Mouse (Mus musculus) MN1 (cell line): ENCODE data around the gene Ppp2r5c.
A peak's percentile ranks its signal among the peaks of the same experiment; 100 is the strongest.

Source experiments
- DNase-seq: peaks from one replicate; pipeline ENCODE4 v3.0.0-alpha.2; 2016; ENCODE audit warnings: low spot score

The Ppp2r5c gene

GRCm38 (mm10) chr12:110446290-110447170, at the start of gene Ppp2r5c:
TSS of gene Ppp2r5c (plus strand) at chr12:110447120.
- peak; percentile 92 for DNase-seq

DNA sequence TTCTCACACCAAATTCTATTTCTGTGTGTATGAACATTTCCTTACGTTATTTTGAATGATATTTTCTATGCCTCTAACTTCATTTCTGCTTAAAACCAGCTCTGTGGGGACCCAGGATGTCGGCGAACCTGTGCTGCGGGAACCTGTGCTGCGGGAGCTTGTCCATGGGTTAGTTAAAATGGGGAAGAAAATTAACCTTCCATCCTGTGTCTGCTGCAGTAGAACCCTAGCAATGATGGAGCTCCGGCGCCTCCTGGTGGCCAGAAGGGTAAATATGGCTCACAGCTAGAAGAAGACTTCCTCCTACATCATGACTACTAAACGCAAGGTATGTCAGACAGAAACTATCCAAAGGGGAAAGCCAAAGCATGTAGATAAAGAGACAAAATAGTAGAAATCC, 48.6 kb upstream of the Ppp2r5c start:
- DNase-seq, result peak; percentile 59

- no peak for DNase-seq
Observed at GRCm38 (mm10) chr12:110399161-110399560, 47.8 kb upstream of the Ppp2r5c start.

GRCm38 (mm10) chr12:110400936-110401335, 46.0 kb upstream of the Ppp2r5c start:
- DNase-seq, result no peak

DNA sequence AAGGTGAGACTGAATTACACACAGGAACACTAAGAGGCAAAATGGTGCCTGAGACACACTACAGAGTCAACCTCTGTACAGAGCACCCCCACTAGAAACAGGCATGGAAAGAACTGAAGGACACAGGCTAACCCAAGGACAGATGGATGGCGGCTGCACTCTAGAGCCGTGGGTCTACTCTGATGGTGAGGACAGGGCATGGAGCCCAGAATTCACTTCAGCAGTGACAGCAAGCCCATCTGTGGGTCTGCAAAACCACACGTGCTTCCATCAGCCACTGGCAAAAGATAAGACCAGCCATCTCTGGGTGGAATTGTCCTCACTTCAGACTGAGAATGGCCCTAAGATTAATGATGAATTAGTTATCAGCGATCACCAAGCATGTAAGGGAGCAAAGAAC, 45.0 kb upstream of the Ppp2r5c start:
- DNase-seq, result no peak

DNA sequence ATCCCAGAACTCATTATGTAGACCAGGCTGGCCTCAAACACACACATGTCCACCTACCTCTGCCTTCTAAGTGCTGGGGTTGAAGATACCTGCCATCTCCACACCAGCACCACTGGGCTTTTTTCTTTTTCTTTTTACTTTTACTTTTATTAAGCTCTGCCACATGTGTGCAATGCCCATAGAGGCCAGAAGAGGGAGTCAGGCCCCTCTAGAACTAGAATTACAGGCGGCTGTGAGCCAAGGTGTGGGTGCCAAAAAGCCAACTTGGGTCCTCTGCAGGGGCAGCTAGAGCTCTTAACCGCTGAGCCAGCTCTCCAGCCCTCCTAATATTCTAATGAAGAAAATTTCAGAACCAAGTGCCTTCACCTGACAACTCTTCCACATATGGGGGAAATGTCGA, 30.7 kb upstream of the Ppp2r5c start:
- peak; percentile 43 for DNase-seq

DNA sequence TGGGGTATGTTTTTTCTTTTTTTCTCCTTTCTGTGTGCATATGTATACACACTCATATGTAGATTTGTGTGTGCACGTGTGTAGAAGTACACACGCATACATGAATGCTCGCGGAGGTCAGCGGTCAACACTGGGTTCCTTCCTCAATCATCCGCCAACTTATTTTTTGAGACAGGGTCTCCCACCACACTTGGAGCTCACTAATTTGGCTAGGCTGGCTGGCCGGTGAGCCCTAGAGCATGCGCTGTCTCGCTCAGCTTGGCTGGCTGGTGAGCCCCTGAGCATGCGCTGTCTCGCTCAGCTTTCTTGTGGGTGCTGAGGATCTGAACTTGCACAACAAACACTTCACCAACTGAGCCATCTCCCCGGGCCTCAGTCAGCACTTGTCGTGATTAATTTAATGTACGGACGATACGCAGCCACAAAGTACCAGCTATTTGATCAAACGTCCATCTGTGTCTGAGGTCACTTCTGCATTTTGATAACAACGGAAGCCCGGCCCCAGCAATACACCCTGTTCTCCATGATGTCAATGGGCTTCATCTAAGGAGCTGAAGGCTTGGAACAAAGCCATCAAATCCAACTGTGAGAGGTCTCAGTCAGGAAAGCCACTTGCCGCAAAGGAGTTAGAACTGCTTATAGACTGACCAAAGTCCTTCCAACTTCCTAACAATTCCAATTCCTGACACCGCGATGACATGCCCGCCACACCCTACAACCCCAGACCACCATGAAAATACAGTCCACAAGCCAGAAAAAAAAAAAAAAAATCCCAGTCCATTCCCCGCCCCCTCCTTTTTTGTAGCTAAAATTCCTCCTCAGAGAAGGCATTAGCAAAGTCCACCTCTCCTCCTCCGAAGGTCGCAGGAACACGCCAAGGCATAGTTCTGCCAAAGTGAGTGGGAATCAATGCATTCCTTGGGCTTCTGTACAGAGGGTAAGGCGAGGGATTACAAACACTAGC, 29.6 kb upstream of the Ppp2r5c start:
- DNase-seq, result peak; percentile 56

DNA sequence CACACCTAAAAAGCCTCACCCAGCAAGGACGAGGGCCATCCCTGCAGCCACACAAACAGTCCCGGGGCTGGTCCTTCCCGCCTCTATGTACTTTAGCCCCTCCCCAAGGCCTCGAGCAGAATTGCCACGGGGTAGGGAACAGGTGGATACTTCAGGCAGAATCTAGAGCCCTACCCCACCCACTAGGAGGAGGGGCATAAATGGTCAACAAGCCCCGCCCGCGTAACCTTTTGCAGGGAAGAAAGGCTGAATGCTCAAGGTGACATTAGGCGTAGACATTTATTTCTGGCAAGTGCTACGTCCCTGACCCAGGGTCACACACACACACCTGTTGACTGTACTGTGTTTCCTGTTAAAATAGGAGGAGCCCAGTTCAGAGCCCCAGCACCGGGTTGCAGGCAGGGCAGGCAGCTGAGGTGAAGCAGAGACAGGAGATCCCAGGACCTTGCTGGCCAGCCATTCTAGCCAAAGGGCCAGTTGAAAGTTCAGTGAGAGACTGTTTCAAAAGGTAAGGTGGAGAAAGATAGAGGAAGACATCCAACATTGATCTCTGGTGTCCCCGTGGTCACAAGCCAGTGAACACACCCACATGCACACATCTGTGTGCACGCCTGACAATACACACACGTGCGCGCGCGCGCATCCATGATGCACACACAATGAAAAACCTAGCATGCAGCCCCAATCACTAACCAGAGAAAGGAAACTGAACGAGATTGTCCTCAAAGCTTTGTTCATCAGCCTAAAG, 28.8 kb upstream of the Ppp2r5c start:
- DNase-seq, result peak; percentile 65

GRCm38 (mm10) chr12:110418735-110419350, 28.1 kb upstream of the Ppp2r5c start:
- DNase-seq, result peak; percentile 79

- DNase-seq, result no peak
Observed at GRCm38 (mm10) chr12:110419879-110420278, 27.0 kb upstream of the Ppp2r5c start.

GRCm38 (mm10) chr12:110421361-110421760, 25.6 kb upstream of the Ppp2r5c start:
- no peak for DNase-seq

GRCm38 (mm10) chr12:110424008-110424704, 22.8 kb upstream of the Ppp2r5c start:
- DNase-seq, result no peak

DNA sequence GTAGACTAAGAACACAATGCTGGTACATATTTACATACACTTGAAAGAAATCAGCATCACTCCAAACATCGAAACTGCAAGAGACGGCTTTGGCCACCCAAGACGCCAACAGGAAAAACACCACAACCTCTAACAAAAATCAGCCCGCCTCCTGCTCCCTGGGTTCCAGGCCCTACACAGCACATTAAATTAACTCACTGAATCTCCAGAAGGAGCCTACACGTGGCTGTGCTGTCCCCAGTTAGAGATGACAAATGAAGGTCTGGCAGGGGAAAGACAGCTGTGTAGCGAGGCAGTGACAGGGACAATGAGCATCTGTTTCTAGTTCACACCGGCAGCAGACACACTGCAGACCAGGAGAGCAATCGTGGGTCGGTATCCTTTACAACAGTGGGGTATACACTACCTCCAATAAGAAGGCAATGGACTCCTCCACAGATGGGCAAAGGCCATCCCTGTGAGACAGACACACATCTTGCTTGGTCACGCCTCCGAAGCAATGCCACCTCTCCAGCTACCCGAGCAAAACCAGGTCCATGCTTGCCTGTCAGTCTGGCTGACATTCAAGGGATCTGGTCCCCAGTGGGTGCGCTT, 20.4 kb upstream of the Ppp2r5c start:
- peak; percentile 58 for DNase-seq

DNA sequence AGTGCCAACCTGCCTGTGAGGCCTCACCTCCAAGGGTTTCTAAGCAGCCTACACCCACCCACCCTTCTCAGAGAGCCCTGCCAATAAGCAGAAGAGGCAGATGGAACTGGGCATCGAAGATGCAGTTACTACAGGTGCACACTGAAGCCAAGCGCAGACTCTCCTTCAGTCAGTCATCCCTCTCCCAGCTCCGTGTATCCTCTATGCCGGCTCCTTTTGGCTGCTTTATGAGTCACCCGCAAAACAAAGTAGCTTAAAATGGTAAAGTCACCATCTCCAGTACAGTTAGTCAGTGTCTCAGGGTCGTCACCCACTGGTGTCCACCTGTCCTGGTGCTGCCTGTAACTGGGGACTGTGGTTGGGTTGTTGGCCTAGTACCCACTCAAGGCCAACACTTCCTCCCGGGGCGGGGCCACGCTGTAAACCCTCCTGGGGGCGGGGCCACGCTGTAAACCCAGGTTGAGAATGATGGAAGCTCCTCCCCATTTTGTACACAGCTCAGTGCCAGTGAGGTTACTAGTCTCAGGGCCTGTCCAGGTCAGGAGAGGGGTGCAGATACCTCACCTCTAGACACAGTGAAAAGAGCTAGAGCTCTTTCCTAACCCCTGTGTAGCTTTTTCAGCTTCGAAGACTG, 17.5 kb upstream of the Ppp2r5c start:
- DNase-seq, result no peak

DNA sequence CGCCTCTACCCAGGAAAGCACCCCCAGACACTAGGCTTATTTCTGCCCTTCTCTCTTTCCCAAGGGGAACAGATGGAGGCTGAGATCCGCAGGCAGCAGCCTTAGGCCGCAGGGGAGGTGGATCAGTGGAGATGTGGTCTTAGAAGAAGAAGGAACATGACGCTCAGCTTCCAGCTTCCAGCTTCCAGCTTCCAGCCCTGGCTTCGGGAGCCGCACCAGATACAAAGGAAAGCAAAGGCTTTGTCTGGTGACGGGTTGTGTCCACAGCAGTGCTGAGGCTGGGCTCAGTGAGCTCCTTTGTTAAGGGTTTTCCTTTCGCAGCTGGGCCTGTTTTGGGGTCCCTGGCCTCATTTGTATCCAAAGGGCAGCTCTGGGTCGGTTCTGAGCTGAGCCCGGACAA, 16.9 kb upstream of the Ppp2r5c start:
- no peak for DNase-seq

DNA sequence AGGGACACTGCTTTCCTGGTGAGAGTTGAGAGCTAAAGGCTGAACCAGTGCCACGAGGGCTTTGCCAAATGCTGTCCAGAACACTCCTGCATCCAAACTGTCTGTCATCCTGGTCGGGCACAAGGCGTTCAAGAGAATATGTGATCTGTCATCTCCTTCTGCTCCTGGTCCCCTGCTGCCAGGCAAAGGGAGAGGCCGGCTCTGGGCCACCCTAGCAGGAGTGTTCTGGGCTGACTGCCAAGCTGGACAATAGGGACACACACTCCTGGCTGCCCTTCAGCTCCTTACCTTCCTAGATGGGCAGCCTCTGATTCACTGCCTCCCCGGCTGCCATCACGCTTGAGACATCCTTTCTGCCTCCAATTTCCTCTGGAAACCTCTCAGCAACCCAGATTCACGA, 15.1 kb upstream of the Ppp2r5c start:
- DNase-seq, result peak; percentile 69

- DNase-seq, result peak; percentile 31
Observed at GRCm38 (mm10) chr12:110436638-110437366, 10.1 kb upstream of the Ppp2r5c start.

DNA sequence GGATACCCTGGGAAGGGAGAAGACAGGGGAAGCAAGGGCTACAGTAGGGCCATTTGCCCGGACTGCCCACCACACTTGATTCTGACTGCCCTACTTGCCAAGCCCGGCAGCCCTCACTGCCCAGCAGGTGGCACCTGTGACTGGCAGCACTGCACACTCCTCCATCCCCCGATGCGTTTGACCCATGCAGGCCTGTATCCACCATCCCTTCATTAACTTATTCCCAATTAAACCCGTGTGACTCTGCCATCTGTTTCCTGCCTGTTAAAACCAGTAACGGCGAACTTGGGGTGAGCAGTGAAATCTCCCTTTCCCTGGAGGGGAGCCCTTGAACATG, 9.6 kb upstream of the Ppp2r5c start:
- DNase-seq, result peak; percentile 69

GRCm38 (mm10) chr12:110438367-110438973, 8.4 kb upstream of the Ppp2r5c start:
- DNase-seq, result no peak
